Mouse (Mus musculus) 3134 (cell line): Measurements from ENCODE around the gene Sez6l2.

Source experiments
- DNase-seq: peaks from one replicate; pipeline ENCODE4 v3.0.0-alpha.2; 2011; ENCODE audit warnings: low spot score; ENCODE audit not compliant: insufficient read length; ENCODE audit errors: extremely low read depth

The Sez6l2 gene

GRCm38 (mm10) chr7:126959780-126960179 is 9.4 kb downstream of the Sez6l2 start:
- DNase-seq: no peak

- DNase-seq: no peak
Measured at GRCm38 (mm10) chr7:126961095-126961494, 10.7 kb downstream of the Sez6l2 start.

- no peak for DNase-seq
Measured at GRCm38 (mm10) chr7:126961965-126962364, 11.6 kb downstream of the Sez6l2 start.

- DNase-seq: peak; percentile 20
Measured at GRCm38 (mm10) chr7:126963548-126964286, 13.4 kb downstream of the Sez6l2 start.

- no peak for DNase-seq
Measured at GRCm38 (mm10) chr7:126965568-126965967, 15.2 kb downstream of the Sez6l2 start.

- DNase-seq: no peak
Measured at GRCm38 (mm10) chr7:126967361-126967760, 17.0 kb downstream of the Sez6l2 start.

- DNase-seq: no peak
Measured at GRCm38 (mm10) chr7:126975493-126975892, 25.1 kb downstream of the Sez6l2 start.

GRCm38 (mm10) chr7:126975893-126975949 is 25.4 kb downstream of the Sez6l2 start, which contains the start of gene Cdipt:
Gene Cdipt, plus strand, starts transcription at chr7:126975914.
- no peak for DNase-seq

GRCm38 (mm10) chr7:126975950-126976866 is 25.8 kb downstream of the Sez6l2 start, which contains the start of gene Cdiptos:
Gene Cdiptos, minus strand, starts transcription at chr7:126976098.
- peak; percentile 87 for DNase-seq

GRCm38 (mm10) chr7:126976878-126977459 is 26.6 kb downstream of the Sez6l2 start:
- DNase-seq: no peak

- no peak for DNase-seq
Measured at GRCm38 (mm10) chr7:126978841-126979240, 28.5 kb downstream of the Sez6l2 start.

- no peak for DNase-seq
Measured at GRCm38 (mm10) chr7:126981601-126982000, 31.2 kb downstream of the Sez6l2 start.

- DNase-seq: no peak
Measured at GRCm38 (mm10) chr7:126982054-126982453, 31.7 kb downstream of the Sez6l2 start.

GRCm38 (mm10) chr7:126983113-126983512 is 32.8 kb downstream of the Sez6l2 start:
- no peak for DNase-seq

- DNase-seq: no peak
Measured at GRCm38 (mm10) chr7:126984667-126985444, 34.5 kb downstream of the Sez6l2 start.

GRCm38 (mm10) chr7:126986319-126986718 is 36.0 kb downstream of the Sez6l2 start:
- DNase-seq: no peak

- DNase-seq: no peak
Measured at GRCm38 (mm10) chr7:126988816-126989215, 38.5 kb downstream of the Sez6l2 start.

GRCm38 (mm10) chr7:126996449-126996848 is 46.1 kb downstream of the Sez6l2 start:
- no peak for DNase-seq

- no peak for DNase-seq
Measured at GRCm38 (mm10) chr7:126999568-126999967, 49.2 kb downstream of the Sez6l2 start.

- no peak for DNase-seq
Measured at GRCm38 (mm10) chr7:127003620-127004019, 53.3 kb downstream of the Sez6l2 start.
